In genomic region chr4:117834845-117835530, GRCm38 (mm10) we compare ENCODE assay signal across 8 mouse cellular contexts. TPM values are rescaled to one million over a fixed set of nuclear protein-coding genes. Genes with fewer than 3 reads are reported as not detected.
A peak's percentile ranks its signal among the peaks of the same experiment; 100 is the strongest.
DNase-seq lines count a peak whose midpoint lies in the region; ATAC-seq and TF ChIP-seq lines count a peak whose summit lies in the region.

No protein-coding gene starts in this region.

- H3K9me3 ChIP-seq in hindbrain, embryonic 16.5 days (ENCODE audit: control insufficient read depth, low read length), result no peaks in the 10 kb centered on the region
- no peaks in the 10 kb centered on the region for H3K9me3 ChIP-seq in limb, embryonic 10.5 days (replicated peaks)
- no peaks in the 10 kb centered on the region for H3K9me3 ChIP-seq in midbrain, embryonic 10.5 days (replicated peaks)

- H3K9ac ChIP-seq in hindbrain, embryonic 16.5 days (ENCODE audit: low read depth, low read length), result peak overlapping the region; percentile 90

- DNase-seq in layer of hippocampus, adult 18-20 months (ENCODE audit: low spot score in 2 of 2), result peak; percentile 44 to 45
- DNase-seq in layer of hippocampus, adult 9-11 months, result no peak
- peak; percentile 80 for DNase-seq in gastrocnemius, adult 2 months
- DNase-seq in limb, embryonic 10.5 days (ENCODE audit: low spot score), result peak; percentile 87
- peak; percentile 77 for DNase-seq in midbrain, embryonic 10.5 days (ENCODE audit: low spot score)
- peak; percentile 65 for DNase-seq in spleen, adult 12 weeks (ENCODE audit: low spot score)

- no peak for TF ChIP-seq CTCF in cortical plate, adult 2 months (IDR thresholded peaks at IDR 0.05; ENCODE audit: extremely low read depth, insufficient read depth, low read length)
- no peak for TF ChIP-seq CTCF in gastrocnemius, adult 2 months (IDR thresholded peaks at IDR 0.05)

- 1% methylated on average over 36 of the region's 36 CpGs for WGBS in hindbrain, embryonic 16.5 days
- under 1% methylated on average over 35 of the region's 36 CpGs for WGBS in limb, embryonic 10.5 days
- WGBS in midbrain, embryonic 10.5 days, result under 1% methylated on average over 36 of the region's 36 CpGs

- H3K27me3 ChIP-seq in hindbrain, embryonic 16.5 days (replicated peaks; ENCODE audit: control insufficient read depth, insufficient read depth, low read length), result peaks cover 3% of the 10 kb centered on the region; the same call in 1 of the 2 replicates
- H3K27me3 ChIP-seq in limb, embryonic 10.5 days (ENCODE audit: low read depth, poor library complexity, severe bottlenecking), result peaks cover 23% of the 10 kb centered on the region
- H3K27me3 ChIP-seq in midbrain, embryonic 10.5 days (ENCODE audit: low read depth, poor library complexity, severe bottlenecking), result peaks cover 43% of the 10 kb centered on the region

- intact Hi-C loops in gastrocnemius, adult 2 months (cut with DNase I), result loop anchor here (2.0 kb wide), 1 partner anchor 80 kb away; the partner anchor contains the start of gene Ipo13

- TF ChIP-seq POLR2A in cortical plate, adult 2 months (IDR thresholded peaks at IDR 0.05; ENCODE audit: extremely low read depth, insufficient read depth, low read length), result no peak

- ATAC-seq in hindbrain, embryonic 16.5 days, result peak; percentile 48

- H3K27ac ChIP-seq in cortical plate, adult 2 months (ENCODE audit: insufficient read depth, low read length), result peak overlapping the region; percentile 86
- H3K27ac ChIP-seq in gastrocnemius, adult 2 months, result peak overlapping the region; percentile 96
- peak overlapping the region; percentile 93 for H3K27ac ChIP-seq in hindbrain, embryonic 16.5 days (ENCODE audit: low read depth, low read length)
- H3K27ac ChIP-seq in limb, embryonic 10.5 days, result peak overlapping the region; percentile 91
- H3K27ac ChIP-seq in midbrain, embryonic 10.5 days (replicated peaks), result peak overlapping the region; percentile 89

- peak overlapping the region; percentile 89 for H3K4me2 ChIP-seq in hindbrain, embryonic 16.5 days (ENCODE audit: low read length)

- no peaks in the 10 kb centered on the region for H3K36me3 ChIP-seq in hindbrain, embryonic 16.5 days (ENCODE audit: control insufficient read depth, insufficient read depth, low read length)
- no peaks in the 10 kb centered on the region for H3K36me3 ChIP-seq in limb, embryonic 10.5 days
- no peaks in the 10 kb centered on the region for H3K36me3 ChIP-seq in midbrain, embryonic 10.5 days

- no peaks in the 10 kb centered on the region for H3K4me1 ChIP-seq in cortical plate, adult 2 months (ENCODE audit: control insufficient read depth, insufficient read depth, low read length)
- H3K4me1 ChIP-seq in hindbrain, embryonic 16.5 days (ENCODE audit: control insufficient read depth, insufficient read depth, low read depth, low read length), result peaks cover 6% of the 10 kb centered on the region
- peaks cover 24% of the 10 kb centered on the region for H3K4me1 ChIP-seq in limb, embryonic 10.5 days
- H3K4me1 ChIP-seq in midbrain, embryonic 10.5 days, result peaks cover 25% of the 10 kb centered on the region

- peak overlapping the region; percentile 78 for H3K4me3 ChIP-seq in cortical plate, adult 2 months (ENCODE audit: insufficient read depth, low read length)
- H3K4me3 ChIP-seq in gastrocnemius, adult 2 months, result peak overlapping the region; percentile 89
- peak overlapping the region; percentile 83 for H3K4me3 ChIP-seq in hindbrain, embryonic 16.5 days (ENCODE audit: low read length)
- H3K4me3 ChIP-seq in limb, embryonic 10.5 days, result peak overlapping the region; percentile 83
- H3K4me3 ChIP-seq in midbrain, embryonic 10.5 days, result peak overlapping the region; percentile 79

RNA-seq across cellular contexts. Expression of gene Slc6a9, which starts 0.7 kb away (rescaled TPM):
- 10 to 100 TPM; 35.3 to 37.4 TPM for total RNA-seq in layer of hippocampus, adult 18-20 months (2021)
- polyA plus RNA-seq in cortical plate, adult 2 months (2012; rRNA removed), result 50.6 and 56.0 TPM in 2 replicates
- total RNA-seq in gastrocnemius, adult 2 months (2021), result 1 to 10 TPM; 5.0 to 7.0 TPM
- polyA plus RNA-seq in hindbrain, embryonic 16.5 days (2015; fragmentation: Nextera tagmentation; extraction: Ambion mirVana), result 55.3 and 63.8 TPM in 2 replicates
- 9.4 and 10.3 TPM in 2 replicates for polyA plus RNA-seq in limb, embryonic 10.5 days (2016; fragmentation: Nextera tagmentation; extraction: Ambion mirVana)
- 6.7 and 8.6 TPM in 2 replicates for polyA plus RNA-seq in midbrain, embryonic 10.5 days (2016; fragmentation: Nextera tagmentation; extraction: Ambion mirVana)

RNA-seq across cellular contexts. Expression of gene Ccdc24, which starts 37.4 kb away (rescaled TPM):
- total RNA-seq in layer of hippocampus, adult 18-20 months (2021), result under 1 TPM; 0.28 to 0.72 TPM
- 1.4 and 2.1 TPM in 2 replicates for polyA plus RNA-seq in cortical plate, adult 2 months (2012; rRNA removed)
- total RNA-seq in gastrocnemius, adult 2 months (2021), result under 1 TPM in 1 of 2 experiments, not detected in 1; 0.08 TPM
- 2.1 and 2.2 TPM in 2 replicates for polyA plus RNA-seq in hindbrain, embryonic 16.5 days (2015; fragmentation: Nextera tagmentation; extraction: Ambion mirVana)
- 0.96 and 1.3 TPM in 2 replicates for polyA plus RNA-seq in limb, embryonic 10.5 days (2016; fragmentation: Nextera tagmentation; extraction: Ambion mirVana)
- 1.1 and 2.2 TPM in 2 replicates for polyA plus RNA-seq in midbrain, embryonic 10.5 days (2016; fragmentation: Nextera tagmentation; extraction: Ambion mirVana)

RNA-seq across cellular contexts. Expression of gene B4galt2, which starts 48.3 kb away (rescaled TPM):
- total RNA-seq in layer of hippocampus, adult 18-20 months (2021), result 10 to 100 TPM; 60.4 to 65.2 TPM
- polyA plus RNA-seq in cortical plate, adult 2 months (2012; rRNA removed), result 119 and 122 TPM in 2 replicates
- total RNA-seq in gastrocnemius, adult 2 months (2021), result 1 to 10 TPM; 1.4 to 2.2 TPM
- polyA plus RNA-seq in hindbrain, embryonic 16.5 days (2015; fragmentation: Nextera tagmentation; extraction: Ambion mirVana), result 64.4 and 65.6 TPM in 2 replicates
- 22.8 and 26.2 TPM in 2 replicates for polyA plus RNA-seq in limb, embryonic 10.5 days (2016; fragmentation: Nextera tagmentation; extraction: Ambion mirVana)
- polyA plus RNA-seq in midbrain, embryonic 10.5 days (2016; fragmentation: Nextera tagmentation; extraction: Ambion mirVana), result 24.8 and 27.9 TPM in 2 replicates

RNA-seq across cellular contexts. Expression of gene Atp6v0b, which starts 52.1 kb away (rescaled TPM):
- 100 to 1,000 TPM; 398 to 399 TPM for total RNA-seq in layer of hippocampus, adult 18-20 months (2021)
- polyA plus RNA-seq in cortical plate, adult 2 months (2012; rRNA removed), result 800 and 801 TPM in 2 replicates
- 10 to 100 TPM; 81.4 to 83.9 TPM for total RNA-seq in gastrocnemius, adult 2 months (2021)
- 631 and 701 TPM in 2 replicates for polyA plus RNA-seq in hindbrain, embryonic 16.5 days (2015; fragmentation: Nextera tagmentation; extraction: Ambion mirVana)
- polyA plus RNA-seq in limb, embryonic 10.5 days (2016; fragmentation: Nextera tagmentation; extraction: Ambion mirVana), result 143 and 147 TPM in 2 replicates
- polyA plus RNA-seq in midbrain, embryonic 10.5 days (2016; fragmentation: Nextera tagmentation; extraction: Ambion mirVana), result 193 and 213 TPM in 2 replicates

RNA-seq across cellular contexts. Expression of gene Dph2, which starts 56.8 kb away (rescaled TPM):
- 10 to 100 TPM; 11.2 TPM for total RNA-seq in layer of hippocampus, adult 18-20 months (2021)
- 13.8 and 14.4 TPM in 2 replicates for polyA plus RNA-seq in cortical plate, adult 2 months (2012; rRNA removed)
- 1 to 10 TPM; 2.4 to 3.2 TPM for total RNA-seq in gastrocnemius, adult 2 months (2021)
- 21.8 and 24.0 TPM in 2 replicates for polyA plus RNA-seq in hindbrain, embryonic 16.5 days (2015; fragmentation: Nextera tagmentation; extraction: Ambion mirVana)
- 22.7 and 25.1 TPM in 2 replicates for polyA plus RNA-seq in limb, embryonic 10.5 days (2016; fragmentation: Nextera tagmentation; extraction: Ambion mirVana)
- 27.9 and 30.9 TPM in 2 replicates for polyA plus RNA-seq in midbrain, embryonic 10.5 days (2016; fragmentation: Nextera tagmentation; extraction: Ambion mirVana)
